Mouse (Mus musculus) bone marrow macrophage, adult 2 months (primary cell): ENCODE results near the gene Sox5.

Experiments used
- CTCF ChIP-seq: IDR thresholded peaks from 2 replicates; pipeline ENCODE4 v1.5.1; 2012; ENCODE audit warnings: low read depth, mild to moderate bottlenecking, low read length, moderate library complexity
- POLR2A ChIP-seq: IDR thresholded peaks from 2 replicates; pipeline ENCODE4 v1.6.1; 2012; ENCODE audit warnings: mild to moderate bottlenecking, low read depth, low read length, borderline replicate concordance

DNA sequence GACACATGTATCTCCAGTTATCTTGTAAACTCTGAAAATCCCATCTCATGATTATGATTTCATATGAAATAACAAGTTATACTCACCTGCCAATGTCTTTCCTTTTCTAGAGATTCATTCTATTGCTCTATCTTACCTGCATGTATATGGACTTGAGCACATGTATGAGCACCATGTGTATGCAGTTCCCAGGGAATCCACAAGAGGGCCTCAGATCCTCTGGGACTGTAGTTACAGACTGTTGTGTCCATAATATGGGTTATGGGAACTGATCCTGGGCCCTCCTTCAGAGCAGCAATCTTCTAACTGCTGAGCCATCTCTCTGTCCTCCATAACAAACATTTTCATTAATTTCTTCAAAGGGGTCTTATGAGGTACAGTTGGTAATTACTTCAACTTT, 234.6 kb downstream of the Sox5 start:
- TF ChIP-seq CTCF (no peak), POLR2A (no peak)
